Mouse (Mus musculus): ENCODE measurements around the gene Rpap2. TPM values are rescaled to one million over a fixed set of nuclear protein-coding genes. Genes with fewer than 3 reads are reported as not detected.

Gene Rpap2
- polyA plus RNA-seq, 1 experiment = 47.0 TPM

GRCm38 (mm10) chr5:107598380-107598779 is 1.2 kb downstream of the Rpap2 start:
- H3K27ac ChIP-seq (ENCODE audit: insufficient read depth, low read length) = no peak overlapping the region
- H3K4me3 ChIP-seq (ENCODE audit: low read depth, low read length) = no peak overlapping the region
- H3K36me3 ChIP-seq (ENCODE audit: control insufficient read depth, insufficient read depth, low read length, poor library complexity, severe bottlenecking) = peaks cover 18% of the 10 kb centered on the region; the same call in 1 of the 2 replicates
- TF ChIP-seq CTCF (IDR thresholded peaks at IDR 0.05; ENCODE audit: low read depth, low read length) (no peak), EP300 (IDR thresholded peaks at IDR 0.05; ENCODE audit: insufficient read depth, low read depth, low read length) (no peak), POLR2A (IDR thresholded peaks at IDR 0.05; ENCODE audit: insufficient read depth, low read length) (no peak)
- peaks cover 2% of the 10 kb centered on the region for H3K4me1 ChIP-seq (ENCODE audit: control insufficient read depth, insufficient read depth, low read length)
- no peaks in the 10 kb centered on the region for H3K27me3 ChIP-seq (ENCODE audit: control insufficient read depth, insufficient read depth, low read length, poor library complexity, severe bottlenecking)
- H3K9me3 ChIP-seq (replicated peaks; ENCODE audit: control insufficient read depth, insufficient read depth, low read length, poor library complexity, severe bottlenecking) = no peaks in the 10 kb centered on the region
- H3K9ac ChIP-seq (ENCODE audit: low read depth, poor library complexity, severe bottlenecking) = peak overlapping the region; percentile 83

GRCm38 (mm10) chr5:107611224-107611623 is 14.1 kb downstream of the Rpap2 start:
- no peak for TF ChIP-seq EP300 (IDR thresholded peaks at IDR 0.05; ENCODE audit: insufficient read depth, low read depth, low read length)
- TF ChIP-seq CTCF (IDR thresholded peaks at IDR 0.05; ENCODE audit: low read depth, low read length) = peak; percentile 23
- TF ChIP-seq POLR2A (IDR thresholded peaks at IDR 0.05; ENCODE audit: insufficient read depth, low read length) = no peak
- Histone ChIP-seq H3K27me3 (ENCODE audit: control insufficient read depth, insufficient read depth, low read length, poor library complexity, severe bottlenecking) (no peaks in the 10 kb centered on the region), H3K4me1 (ENCODE audit: control insufficient read depth, insufficient read depth, low read length) (no peaks in the 10 kb centered on the region), H3K9ac (ENCODE audit: low read depth, poor library complexity, severe bottlenecking) (no peak overlapping the region), H3K9me3 (replicated peaks; ENCODE audit: control insufficient read depth, insufficient read depth, low read length, poor library complexity, severe bottlenecking) (no peaks in the 10 kb centered on the region), H3K27ac (ENCODE audit: insufficient read depth, low read length) (no peak overlapping the region), H3K36me3 (ENCODE audit: control insufficient read depth, insufficient read depth, low read length, poor library complexity, severe bottlenecking) (peaks cover 16% of the 10 kb centered on the region), H3K4me3 (ENCODE audit: low read depth, low read length) (no peak overlapping the region)

DNA sequence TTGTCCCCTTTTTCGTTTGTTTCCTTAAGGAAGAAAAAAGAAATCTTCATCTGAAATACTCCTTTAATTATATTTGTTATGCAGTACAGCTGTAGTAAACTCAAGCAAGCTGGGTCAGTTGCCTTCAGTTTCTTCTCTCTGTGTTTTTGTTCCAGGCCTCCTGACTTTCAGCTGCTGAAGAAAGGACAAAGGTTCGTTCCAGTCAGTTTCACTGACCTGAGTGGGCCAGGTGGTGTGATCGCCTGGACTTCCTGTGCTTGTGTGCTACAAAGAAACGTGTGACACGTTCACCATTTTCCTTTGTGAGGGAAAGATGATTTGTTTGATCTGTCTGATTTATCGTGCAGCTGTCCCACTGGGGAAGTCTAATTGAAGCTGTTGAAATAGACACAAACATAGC is 20.8 kb downstream of the Rpap2 start:
- H3K9ac ChIP-seq (ENCODE audit: low read depth, poor library complexity, severe bottlenecking) = no peak overlapping the region
- H3K27me3 ChIP-seq (ENCODE audit: control insufficient read depth, insufficient read depth, low read length, poor library complexity, severe bottlenecking) = no peaks in the 10 kb centered on the region
- H3K27ac ChIP-seq (ENCODE audit: insufficient read depth, low read length) = no peak overlapping the region
- H3K4me1 ChIP-seq (ENCODE audit: control insufficient read depth, insufficient read depth, low read length) = no peaks in the 10 kb centered on the region
- no peak for TF ChIP-seq CTCF (IDR thresholded peaks at IDR 0.05; ENCODE audit: low read depth, low read length)
- TF ChIP-seq EP300 (IDR thresholded peaks at IDR 0.05; ENCODE audit: insufficient read depth, low read depth, low read length) = no peak
- no peak for TF ChIP-seq POLR2A (IDR thresholded peaks at IDR 0.05; ENCODE audit: insufficient read depth, low read length)
- no peaks in the 10 kb centered on the region for H3K9me3 ChIP-seq (replicated peaks; ENCODE audit: control insufficient read depth, insufficient read depth, low read length, poor library complexity, severe bottlenecking)
- no peak overlapping the region for H3K4me3 ChIP-seq (ENCODE audit: low read depth, low read length)
- H3K36me3 ChIP-seq (ENCODE audit: control insufficient read depth, insufficient read depth, low read length, poor library complexity, severe bottlenecking) = peaks cover 29% of the 10 kb centered on the region

- TF ChIP-seq EP300 (IDR thresholded peaks at IDR 0.05; ENCODE audit: insufficient read depth, low read depth, low read length) (no peak), POLR2A (IDR thresholded peaks at IDR 0.05; ENCODE audit: insufficient read depth, low read length) (no peak), CTCF (IDR thresholded peaks at IDR 0.05; ENCODE audit: low read depth, low read length) (no peak)
- H3K36me3 ChIP-seq (ENCODE audit: control insufficient read depth, insufficient read depth, low read length, poor library complexity, severe bottlenecking) = peaks cover 24% of the 10 kb centered on the region
- no peaks in the 10 kb centered on the region for H3K27me3 ChIP-seq (ENCODE audit: control insufficient read depth, insufficient read depth, low read length, poor library complexity, severe bottlenecking)
- H3K9ac ChIP-seq (ENCODE audit: low read depth, poor library complexity, severe bottlenecking) = no peak overlapping the region
- H3K9me3 ChIP-seq (replicated peaks; ENCODE audit: control insufficient read depth, insufficient read depth, low read length, poor library complexity, severe bottlenecking) = no peaks in the 10 kb centered on the region
- H3K4me3 ChIP-seq (ENCODE audit: low read depth, low read length) = no peak overlapping the region
- no peaks in the 10 kb centered on the region for H3K4me1 ChIP-seq (ENCODE audit: control insufficient read depth, insufficient read depth, low read length)
- no peak overlapping the region for H3K27ac ChIP-seq (ENCODE audit: insufficient read depth, low read length)
These were observed 24.2 kb downstream of the Rpap2 start for GRCm38 (mm10) chr5:107621327-107621726.

- H3K9me3 ChIP-seq (replicated peaks; ENCODE audit: control insufficient read depth, insufficient read depth, low read length, poor library complexity, severe bottlenecking) = no peaks in the 10 kb centered on the region
- peaks cover 2% of the 10 kb centered on the region; the same call in 1 of the 2 replicates for H3K36me3 ChIP-seq (ENCODE audit: control insufficient read depth, insufficient read depth, low read length, poor library complexity, severe bottlenecking)
- H3K4me3 ChIP-seq (ENCODE audit: low read depth, low read length) = no peak overlapping the region
- H3K4me1 ChIP-seq (ENCODE audit: control insufficient read depth, insufficient read depth, low read length) = no peaks in the 10 kb centered on the region
- H3K27ac ChIP-seq (ENCODE audit: insufficient read depth, low read length) = no peak overlapping the region
- no peak overlapping the region for H3K9ac ChIP-seq (ENCODE audit: low read depth, poor library complexity, severe bottlenecking)
- no peaks in the 10 kb centered on the region for H3K27me3 ChIP-seq (ENCODE audit: control insufficient read depth, insufficient read depth, low read length, poor library complexity, severe bottlenecking)
- no peak for TF ChIP-seq CTCF (IDR thresholded peaks at IDR 0.05; ENCODE audit: low read depth, low read length)
- no peak for TF ChIP-seq EP300 (IDR thresholded peaks at IDR 0.05; ENCODE audit: insufficient read depth, low read depth, low read length)
- TF ChIP-seq POLR2A (IDR thresholded peaks at IDR 0.05; ENCODE audit: insufficient read depth, low read length) = no peak
These were observed 36.5 kb downstream of the Rpap2 start for GRCm38 (mm10) chr5:107633651-107634050.

- no peak overlapping the region for H3K4me3 ChIP-seq (ENCODE audit: low read depth, low read length)
- H3K36me3 ChIP-seq (ENCODE audit: control insufficient read depth, insufficient read depth, low read length, poor library complexity, severe bottlenecking) = peaks cover 5% of the 10 kb centered on the region; the same call in 1 of the 2 replicates
- no peaks in the 10 kb centered on the region for H3K4me1 ChIP-seq (ENCODE audit: control insufficient read depth, insufficient read depth, low read length)
- no peaks in the 10 kb centered on the region for H3K9me3 ChIP-seq (replicated peaks; ENCODE audit: control insufficient read depth, insufficient read depth, low read length, poor library complexity, severe bottlenecking)
- H3K27me3 ChIP-seq (ENCODE audit: control insufficient read depth, insufficient read depth, low read length, poor library complexity, severe bottlenecking) = no peaks in the 10 kb centered on the region
- no peak overlapping the region for H3K27ac ChIP-seq (ENCODE audit: insufficient read depth, low read length)
- H3K9ac ChIP-seq (ENCODE audit: low read depth, poor library complexity, severe bottlenecking) = no peak overlapping the region
- no peak for TF ChIP-seq EP300 (IDR thresholded peaks at IDR 0.05; ENCODE audit: insufficient read depth, low read depth, low read length)
- TF ChIP-seq POLR2A (IDR thresholded peaks at IDR 0.05; ENCODE audit: insufficient read depth, low read length) = no peak
- no peak for TF ChIP-seq CTCF (IDR thresholded peaks at IDR 0.05; ENCODE audit: low read depth, low read length)
These were observed 39.9 kb downstream of the Rpap2 start for GRCm38 (mm10) chr5:107637106-107637505.

Measured in ES-Bruce4 (cell line).